Mouse (Mus musculus) hindbrain, embryonic 12.5 days (tissue): ENCODE results near the gene Slc24a4. TPM values are rescaled to one million over a fixed set of nuclear protein-coding genes. Genes with fewer than 3 reads are reported as not detected.
A peak's percentile ranks its signal among the peaks of the same experiment; 100 is the strongest.
"Not testable (repeated sequence)": the region's sequence is repeated elsewhere in the genome, so short reads cannot be mapped to it uniquely, and the experiment has no call there.

Source experiments
- ATAC-seq: fragments of 200-750 bp; cut with Nextera tagmentation; 2 replicates; pipeline ENCODE4 v1.8.0; 2017; ENCODE audit warnings: moderate TSS enrichment; ENCODE audit not compliant: low FRiP score
- H3K27ac ChIP-seq: fragments of 300-500 bp; sonication (generic); 2 replicates; pipeline ENCODE4 v1.5.1; 2016; ENCODE audit warnings: mild to moderate bottlenecking
- H3K27me3 ChIP-seq: fragments of 300-500 bp; sonication (generic); 2 replicates; pipeline ENCODE4 v1.6.1; 2016; ENCODE audit warnings: mild to moderate bottlenecking
- H3K36me3 ChIP-seq: fragments of 300-500 bp; sonication (generic); 2 replicates; pipeline ENCODE4 v1.6.1; 2016; ENCODE audit warnings: mild to moderate bottlenecking
- H3K4me1 ChIP-seq: fragments of 300-500 bp; sonication (generic); 2 replicates; pipeline ENCODE4 v1.6.1; 2016
- H3K4me2 ChIP-seq: fragments of 300-500 bp; sonication (generic); replicated peaks from 2 replicates; pipeline ENCODE4 v1.6.1; 2016; ENCODE audit warnings: mild to moderate bottlenecking
- H3K4me3 ChIP-seq: fragments of 300-500 bp; sonication (generic); 2 replicates; pipeline ENCODE4 v1.5.1; 2016; ENCODE audit warnings: mild to moderate bottlenecking
- H3K9ac ChIP-seq: fragments of 300-500 bp; sonication (generic); 2 replicates; pipeline ENCODE4 v1.6.1; 2016; ENCODE audit warnings: mild to moderate bottlenecking, moderate library complexity
- H3K9me3 ChIP-seq: fragments of 300-500 bp; sonication (generic); replicated peaks from 2 replicates; pipeline ENCODE4 v1.6.1; 2016; ENCODE audit warnings: mild to moderate bottlenecking
- WGBS: fragments of 180-500 bp; shearing (Covaris S2); methylation state at CpG from one replicate; pipeline ENCODE4 v1.1.7; 2016; 5-methylcytosine and 5-hydroxymethylcytosine counted together
- polyA plus RNA-seq: library from polyadenylated mRNA; unstranded; fragments of >200 nt; fragmentation: Nextera tagmentation; extraction: Ambion mirVana; gene quantifications from 2 replicates; pipeline ENCODE4 v1.2.1, GENCODE M21; 2016

The Slc24a4 gene
- polyA plus RNA-seq, 1 experiment from 2014 or later = 1.0 TPM

- ATAC-seq = no peak
- no peaks in the 10 kb centered on the region for H3K4me1 ChIP-seq
- WGBS = 91% methylated on average over 3 of the region's 3 CpGs
These were observed 130.1 kb downstream of the Slc24a4 start for GRCm38 (mm10) chr12:102258522-102259112.

GRCm38 (mm10) chr12:102261933-102262396, 133.4 kb downstream of the Slc24a4 start:
- H3K9ac ChIP-seq = no peak overlapping the region
- H3K4me2 ChIP-seq = no peak overlapping the region
- 55% methylated on average over 8 of the region's 8 CpGs for WGBS
- no peaks in the 10 kb centered on the region for H3K27me3 ChIP-seq
- no peaks in the 10 kb centered on the region for H3K4me1 ChIP-seq
- no peak overlapping the region for H3K4me3 ChIP-seq
- no peaks in the 10 kb centered on the region for H3K36me3 ChIP-seq
- no peak for ATAC-seq
- H3K9me3 ChIP-seq = no peaks in the 10 kb centered on the region
- H3K27ac ChIP-seq = no peak overlapping the region

More at GRCm38 (mm10) chr12:102258522-102259112, 130.1 kb downstream of the Slc24a4 start:
- H3K36me3 ChIP-seq = no peaks in the 10 kb centered on the region
- H3K27me3 ChIP-seq = no peaks in the 10 kb centered on the region
- no peak overlapping the region for H3K4me3 ChIP-seq
- H3K27ac ChIP-seq = no peak overlapping the region
- no peak overlapping the region for H3K9ac ChIP-seq
- H3K4me2 ChIP-seq = no peak overlapping the region
- H3K9me3 ChIP-seq = no peaks in the 10 kb centered on the region

- Histone ChIP-seq H3K9me3 (no peaks in the 10 kb centered on the region), H3K27me3 (no peaks in the 10 kb centered on the region), H3K36me3 (no peaks in the 10 kb centered on the region), H3K27ac (no peak overlapping the region), H3K4me3 (no peak overlapping the region), H3K4me2 (no peak overlapping the region), H3K4me1 (no peaks in the 10 kb centered on the region), H3K9ac (no peak overlapping the region)
- 86% methylated on average over 2 of the region's 2 CpGs for WGBS
- ATAC-seq = no peak
These were observed 134.3 kb downstream of the Slc24a4 start for GRCm38 (mm10) chr12:102262809-102263208.

- no peak overlapping the region for H3K27ac ChIP-seq
- no peak overlapping the region for H3K4me3 ChIP-seq
- H3K4me1 ChIP-seq = no peaks in the 10 kb centered on the region
- ATAC-seq = no peak
- H3K27me3 ChIP-seq = no peaks in the 10 kb centered on the region
- H3K4me2 ChIP-seq = no peak overlapping the region
- H3K9me3 ChIP-seq = no peaks in the 10 kb centered on the region
- no peaks in the 10 kb centered on the region for H3K36me3 ChIP-seq
- H3K9ac ChIP-seq = no peak overlapping the region
These were observed 134.7 kb downstream of the Slc24a4 start for GRCm38 (mm10) chr12:102263249-102263648.

GRCm38 (mm10) chr12:102266433-102266832, 137.9 kb downstream of the Slc24a4 start:
- 0 out of 2 replicates have a peak, but pooled peaks cover 2% of the 10 kb centered on the region for H3K4me1 ChIP-seq
- WGBS = 85% methylated on average over 8 of the region's 8 CpGs
- no peaks in the 10 kb centered on the region for H3K9me3 ChIP-seq
- H3K9ac ChIP-seq = no peak overlapping the region
- no peak for ATAC-seq
- H3K27me3 ChIP-seq = no peaks in the 10 kb centered on the region
- H3K4me3 ChIP-seq = no peak overlapping the region
- H3K36me3 ChIP-seq = no peaks in the 10 kb centered on the region
- no peak overlapping the region for H3K4me2 ChIP-seq
- H3K27ac ChIP-seq = no peak overlapping the region

GRCm38 (mm10) chr12:102269144-102269543, 140.6 kb downstream of the Slc24a4 start:
- Histone ChIP-seq H3K9me3 (no peaks in the 10 kb centered on the region), H3K4me2 (no peak overlapping the region), H3K27ac (no peak overlapping the region), H3K36me3 (no peaks in the 10 kb centered on the region), H3K9ac (no peak overlapping the region), H3K27me3 (no peaks in the 10 kb centered on the region), H3K4me3 (no peak overlapping the region), H3K4me1 (0 out of 2 replicates have a peak, but pooled peaks cover 2% of the 10 kb centered on the region)
- WGBS = 66% methylated on average over 2 of the region's 2 CpGs
- ATAC-seq = no peak

DNA sequence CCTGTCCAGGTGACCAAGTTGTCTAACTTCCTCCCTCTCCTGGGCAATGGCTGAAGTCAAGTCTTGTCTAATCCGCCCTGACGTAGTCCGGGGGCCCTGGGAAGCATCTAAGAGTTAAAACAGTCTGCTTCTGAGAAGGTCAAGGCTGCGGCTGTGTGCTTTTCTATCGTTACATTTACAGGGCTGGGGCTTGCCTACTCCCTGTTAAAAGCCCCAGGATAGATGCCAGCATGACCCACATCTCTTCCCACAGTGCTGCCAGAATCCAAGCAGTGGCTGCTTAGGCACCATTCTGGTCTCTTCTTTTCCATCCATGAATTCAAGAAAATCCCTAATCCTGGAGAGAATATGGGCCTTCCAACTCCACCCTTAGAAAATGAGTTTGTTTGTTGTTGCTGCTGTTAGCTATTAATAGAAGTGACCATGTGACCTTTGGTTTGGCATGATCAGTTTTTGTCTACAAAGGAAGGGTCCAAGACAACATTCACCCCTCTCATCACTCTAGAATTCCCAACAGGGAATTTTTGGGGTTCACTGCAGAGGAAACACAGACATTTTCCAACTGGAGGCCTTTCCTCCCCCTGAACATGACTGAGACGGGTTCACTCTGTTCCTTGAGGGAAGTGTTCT, 142.4 kb downstream of the Slc24a4 start:
- Histone ChIP-seq H3K4me1 (0 out of 2 replicates have a peak, but pooled peaks cover 2% of the 10 kb centered on the region), H3K4me3 (no peak overlapping the region), H3K27ac (no peak overlapping the region), H3K4me2 (no peak overlapping the region), H3K36me3 (no peaks in the 10 kb centered on the region), H3K27me3 (no peaks in the 10 kb centered on the region), H3K9ac (no peak overlapping the region), H3K9me3 (no peaks in the 10 kb centered on the region)
- 93% methylated on average over 6 of the region's 6 CpGs for WGBS
- no peak for ATAC-seq

DNA sequence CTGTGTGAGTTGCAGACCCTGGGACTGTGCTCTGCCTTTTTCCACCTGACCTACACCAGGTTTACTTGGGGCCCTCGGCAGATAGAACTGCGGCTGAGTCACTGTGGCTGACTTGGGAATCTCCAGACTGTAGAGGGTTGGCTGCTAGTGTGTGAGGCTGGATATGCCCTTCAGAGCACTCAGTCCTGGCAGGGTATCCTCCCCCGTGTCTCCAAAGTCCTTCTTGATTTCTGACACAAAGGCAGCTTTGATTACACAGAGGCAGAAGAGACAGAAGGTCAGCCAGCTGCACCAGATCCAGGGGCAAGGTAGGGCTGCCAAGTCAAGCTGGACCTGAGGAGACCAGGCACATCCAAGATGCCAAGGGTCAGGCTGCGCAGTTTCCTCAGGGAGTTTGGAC, 142.9 kb downstream of the Slc24a4 start:
- Histone ChIP-seq H3K9me3 (no peaks in the 10 kb centered on the region), H3K36me3 (no peaks in the 10 kb centered on the region), H3K9ac (no peak overlapping the region), H3K4me2 (no peak overlapping the region), H3K27me3 (no peaks in the 10 kb centered on the region), H3K4me3 (no peak overlapping the region), H3K27ac (no peak overlapping the region), H3K4me1 (0 out of 2 replicates have a peak, but pooled peaks cover 2% of the 10 kb centered on the region)
- WGBS = 85% methylated on average over 4 of the region's 4 CpGs
- ATAC-seq = no peak

DNA sequence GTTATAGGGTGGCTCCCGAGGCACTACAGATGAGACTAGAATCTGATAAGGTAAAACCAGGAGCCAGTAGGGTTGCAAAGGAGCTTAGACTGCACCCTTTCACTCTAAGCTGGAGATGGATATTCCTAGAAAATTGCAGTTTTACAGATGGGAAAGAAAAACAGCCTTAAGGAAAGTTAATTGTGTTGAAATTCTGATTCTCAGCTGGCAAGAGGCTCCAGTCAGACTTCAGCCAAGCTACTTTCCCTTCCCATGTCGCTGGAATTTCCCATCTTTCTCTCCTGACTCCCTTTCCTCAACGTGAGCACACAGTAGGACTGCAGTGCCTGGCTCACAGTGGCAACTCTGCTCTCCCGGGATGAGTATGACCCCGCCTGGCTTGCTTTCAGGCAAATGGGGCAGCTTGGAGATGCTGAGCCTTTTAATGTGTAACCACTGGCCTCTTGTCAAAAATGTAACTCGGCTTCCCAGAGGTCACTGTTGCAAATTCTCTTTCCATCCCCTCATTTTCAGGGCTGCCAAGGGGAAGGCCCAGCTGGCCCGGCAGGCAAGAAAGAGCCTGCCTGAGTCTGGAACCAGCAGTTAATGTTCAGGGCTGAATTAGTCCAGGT, 147.4 kb downstream of the Slc24a4 start:
- Histone ChIP-seq H3K4me1 (0 out of 2 replicates have a peak, but pooled peaks cover 2% of the 10 kb centered on the region), H3K9ac (no peak overlapping the region), H3K4me2 (no peak overlapping the region), H3K9me3 (0 out of 2 replicates have a peak, but pooled peaks cover 3% of the 10 kb centered on the region), H3K4me3 (no peak overlapping the region), H3K36me3 (no peaks in the 10 kb centered on the region), H3K27ac (no peak overlapping the region), H3K27me3 (no peaks in the 10 kb centered on the region)
- no peak for ATAC-seq
- WGBS = 60% methylated on average over 7 of the region's 7 CpGs

GRCm38 (mm10) chr12:102280290-102280689, 151.8 kb downstream of the Slc24a4 start:
- not testable (repeated sequence) for ATAC-seq, H3K27ac ChIP-seq
- 63% methylated on average over 4 of the region's 4 CpGs for WGBS

GRCm38 (mm10) chr12:102280867-102281503, 152.5 kb downstream of the Slc24a4 start:
- Histone ChIP-seq H3K9ac (no peak overlapping the region), H3K4me1 (peaks cover 17% of the 10 kb centered on the region), H3K9me3 (0 out of 2 replicates have a peak, but pooled peaks cover 3% of the 10 kb centered on the region), H3K4me3 (no peak overlapping the region), H3K36me3 (no peaks in the 10 kb centered on the region), H3K27ac (no peak overlapping the region), H3K27me3 (peaks cover 9% of the 10 kb centered on the region; the same call in 1 of the 2 replicates), H3K4me2 (no peak overlapping the region)
- 0 out of 2 replicates have a peak, but pooled peaks have one; percentile 24 for ATAC-seq
- WGBS = 55% methylated on average over 7 of the region's 7 CpGs

More at GRCm38 (mm10) chr12:102280290-102280689, 151.8 kb downstream of the Slc24a4 start:
- not testable (repeated sequence) for H3K4me2 ChIP-seq, H3K4me3 ChIP-seq, H3K9me3 ChIP-seq, H3K27me3 ChIP-seq, H3K9ac ChIP-seq, H3K36me3 ChIP-seq
- H3K4me1 ChIP-seq = peaks cover 17% of the 10 kb centered on the region

DNA sequence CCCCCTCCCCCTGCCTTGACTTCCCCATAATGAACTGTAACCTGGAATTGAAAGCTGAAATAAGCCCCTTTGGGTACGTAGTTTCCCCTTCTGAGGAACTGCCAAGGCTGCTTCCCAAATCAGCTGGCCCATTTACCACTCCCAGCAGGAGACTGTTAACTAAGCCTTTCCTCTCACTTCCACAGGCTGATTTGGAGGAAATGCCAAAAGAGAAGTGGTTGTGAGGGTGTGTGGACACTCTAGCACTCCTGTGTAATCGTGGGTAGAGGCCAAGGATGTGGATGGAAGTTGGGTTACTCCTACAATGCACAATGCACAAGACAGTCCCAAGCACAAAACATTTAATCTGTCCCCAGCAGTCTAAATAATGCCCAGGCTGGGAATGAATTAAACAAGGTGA, 153.6 kb downstream of the Slc24a4 start:
- H3K9me3 ChIP-seq = 0 out of 2 replicates have a peak, but pooled peaks cover 3% of the 10 kb centered on the region
- H3K9ac ChIP-seq = no peak overlapping the region
- H3K27ac ChIP-seq = no peak overlapping the region
- H3K4me2 ChIP-seq = no peak overlapping the region
- peaks cover 25% of the 10 kb centered on the region for H3K4me1 ChIP-seq
- H3K36me3 ChIP-seq = no peaks in the 10 kb centered on the region
- 0 out of 2 replicates have a peak overlapping the region, but pooled peaks have one; percentile 52 for H3K4me3 ChIP-seq
- 55% methylated on average over 2 of the region's 2 CpGs for WGBS
- peaks cover 11% of the 10 kb centered on the region; the same call in 1 of the 2 replicates for H3K27me3 ChIP-seq
- no peak for ATAC-seq
